Mouse (Mus musculus): ENCODE results near the gene Ccdc146.

GRCm38 (mm10) chr5:21363343-21363742, 61.1 kb downstream of the Ccdc146 start:
- no peak for TF ChIP-seq CTCF (conservative IDR thresholded peaks at IDR 0.05; ENCODE audit: low read length)
- no peak for TF ChIP-seq NANOG (IDR thresholded peaks at IDR 0.05; ENCODE audit: borderline replicate concordance, low read length)
